Mouse (Mus musculus) forebrain, embryonic 16.5 days (tissue): ENCODE measurements around the gene Afg1l. TPM values are rescaled to one million over a fixed set of nuclear protein-coding genes. Genes with fewer than 3 reads are reported as not detected.

Source experiments
- ATAC-seq: fragments of 200-750 bp; cut with Nextera tagmentation; 2 replicates; pipeline ENCODE4 v1.8.0; 2017; ENCODE audit warnings: mild to moderate bottlenecking, moderate library complexity
- H3K27ac ChIP-seq: fragments of 300-500 bp; sonication (generic); 2 replicates; pipeline ENCODE4 v1.5.1; 2014; ENCODE audit warnings: low read length, control low read depth
- H3K27me3 ChIP-seq: fragments of 300-500 bp; sonication (generic); replicated peaks from 2 replicates; pipeline ENCODE4 v1.6.1; 2014; ENCODE audit warnings: low read length; ENCODE audit not compliant: control insufficient read depth, insufficient read depth
- H3K36me3 ChIP-seq: fragments of 300-500 bp; sonication (generic); 2 replicates; pipeline ENCODE4 v1.6.1; 2014; ENCODE audit not compliant: control insufficient read depth, insufficient read depth
- H3K4me1 ChIP-seq: fragments of 300-500 bp; sonication (generic); replicated peaks from 2 replicates; pipeline ENCODE4 v1.6.1; 2014; ENCODE audit warnings: low read length; ENCODE audit not compliant: control insufficient read depth, insufficient read depth
- H3K4me2 ChIP-seq: fragments of 300-500 bp; sonication (generic); 2 replicates; pipeline ENCODE4 v1.6.1; 2014; ENCODE audit warnings: mild to moderate bottlenecking, low read length, control low read depth
- H3K4me3 ChIP-seq: fragments of 300-500 bp; sonication (generic); replicated peaks from 2 replicates; pipeline ENCODE4 v1.5.1; 2014; ENCODE audit warnings: mild to moderate bottlenecking, low read length, control low read depth
- H3K9ac ChIP-seq: fragments of 300-500 bp; sonication (generic); replicated peaks from 2 replicates; pipeline ENCODE4 v1.6.1; 2014; ENCODE audit warnings: low read depth, low read length, control low read depth
- H3K9me3 ChIP-seq: fragments of 300-500 bp; sonication (generic); 2 replicates; pipeline ENCODE4 v1.6.1; 2016; ENCODE audit warnings: low read length; ENCODE audit not compliant: control insufficient read depth
- WGBS: fragments of 180-500 bp; shearing (Covaris S2); extraction: QIAGEN DNeasy Blood & Tissue Kit; methylation state at CpG from one replicate; pipeline ENCODE4 v1.1.7; 2014; 5-methylcytosine and 5-hydroxymethylcytosine counted together
- polyA plus RNA-seq: library from polyadenylated mRNA; unstranded; fragments of >200 nt; fragmentation: Nextera tagmentation; extraction: Ambion mirVana; gene quantifications from 2 replicates; pipeline ENCODE4 v1.2.1, GENCODE M21; 2015

The Afg1l gene
- polyA plus RNA-seq, 1 experiment from 2014 or later = 6.9 TPM

DNA sequence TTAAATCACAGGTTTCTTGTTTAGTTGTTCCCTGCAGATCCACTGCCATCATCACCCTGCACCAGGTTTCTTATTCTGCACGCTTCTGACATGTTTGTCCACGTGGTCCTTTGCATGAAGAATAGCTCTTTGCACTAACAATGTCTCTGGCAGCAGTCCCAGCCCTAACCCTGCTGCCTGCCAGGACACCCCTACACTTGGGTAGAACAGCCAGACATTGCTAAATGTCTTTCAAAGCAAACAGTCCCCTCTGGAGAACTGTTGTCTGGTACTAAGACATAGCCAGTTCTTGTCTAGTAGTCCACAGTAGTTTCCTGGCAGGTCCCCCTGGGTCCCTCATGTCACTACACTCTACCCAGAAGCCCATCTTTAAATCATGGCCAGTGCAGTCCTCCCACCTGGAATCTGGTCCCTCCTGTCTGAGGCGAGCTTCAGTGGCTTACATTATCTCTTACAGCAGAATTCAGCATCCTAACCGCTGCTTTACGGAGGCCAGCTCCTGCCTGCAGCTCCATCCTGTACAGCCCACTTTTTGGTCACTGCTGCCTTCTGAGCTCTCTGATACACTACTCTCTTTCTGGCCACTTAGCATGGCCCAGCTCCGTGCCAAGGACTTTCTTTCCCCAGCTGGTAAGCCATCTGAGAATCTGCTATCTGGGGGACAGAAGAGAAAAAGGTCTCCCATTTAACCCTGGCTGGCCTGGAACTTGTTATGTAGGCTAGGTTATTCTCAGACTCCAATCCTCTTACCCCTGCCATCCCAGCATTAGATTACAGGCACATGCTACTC is 67.4 kb downstream of the Afg1l start:
- no peaks in the 10 kb centered on the region for H3K36me3 ChIP-seq
- no peak overlapping the region for H3K4me3 ChIP-seq
- H3K27ac ChIP-seq = peak overlapping the region; percentile 78
- 31% methylated on average over 6 of the region's 6 CpGs for WGBS
- peak overlapping the region; percentile 13; the same call in 1 of the 2 replicates for H3K4me2 ChIP-seq
- no peaks in the 10 kb centered on the region for H3K9me3 ChIP-seq
- H3K4me1 ChIP-seq = peaks cover 12% of the 10 kb centered on the region
- 0 out of 2 replicates have a peak overlapping the region, but pooled peaks have one; percentile 15 for H3K9ac ChIP-seq
- peak; percentile 94 for ATAC-seq
- no peaks in the 10 kb centered on the region for H3K27me3 ChIP-seq

DNA sequence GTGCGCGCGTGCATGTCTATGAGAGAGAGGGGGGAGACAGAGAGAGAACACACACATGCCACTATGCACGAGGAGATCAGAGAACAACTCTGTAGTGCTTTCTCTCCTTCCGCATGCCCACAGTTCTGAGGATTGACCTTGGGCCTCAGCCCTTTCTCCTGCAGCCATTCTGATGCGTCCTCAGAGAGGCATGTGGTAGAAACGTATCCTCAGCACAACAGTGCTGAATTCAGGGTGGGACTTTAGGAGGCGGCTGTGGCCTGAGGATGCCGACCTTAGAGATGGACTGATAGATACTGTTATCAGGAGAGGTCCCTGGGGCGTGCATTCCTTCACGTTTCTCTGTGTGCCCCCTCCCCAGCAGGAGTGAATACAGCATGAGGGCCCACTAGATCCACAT is 87.9 kb downstream of the Afg1l start:
- no peak for ATAC-seq
- no peak overlapping the region for H3K4me3 ChIP-seq
- H3K9ac ChIP-seq = no peak overlapping the region
- no peaks in the 10 kb centered on the region for H3K36me3 ChIP-seq
- H3K27me3 ChIP-seq = no peaks in the 10 kb centered on the region
- no peaks in the 10 kb centered on the region for H3K4me1 ChIP-seq
- H3K27ac ChIP-seq = no peak overlapping the region
- WGBS = 83% methylated on average over 11 of the region's 11 CpGs
- H3K4me2 ChIP-seq = no peak overlapping the region
- 0 out of 2 replicates have a peak, but pooled peaks cover 2% of the 10 kb centered on the region for H3K9me3 ChIP-seq

- peaks cover 3% of the 10 kb centered on the region; the same call in 1 of the 2 replicates for H3K4me1 ChIP-seq
- H3K36me3 ChIP-seq = no peaks in the 10 kb centered on the region
- no peaks in the 10 kb centered on the region for H3K9me3 ChIP-seq
- no peak overlapping the region for H3K27ac ChIP-seq
- H3K27me3 ChIP-seq = no peaks in the 10 kb centered on the region
- H3K9ac ChIP-seq = no peak overlapping the region
- no peak overlapping the region for H3K4me3 ChIP-seq
- no peak for ATAC-seq
- H3K4me2 ChIP-seq = no peak overlapping the region
Measured at GRCm38 (mm10) chr10:42388181-42388580, 90.2 kb downstream of the Afg1l start.

GRCm38 (mm10) chr10:42384946-42385644 is 93.3 kb downstream of the Afg1l start:
- WGBS = 6% methylated on average over 13 of the region's 13 CpGs
- peaks cover 3% of the 10 kb centered on the region; the same call in 1 of the 2 replicates for H3K4me1 ChIP-seq
- ATAC-seq = no peak
- H3K27me3 ChIP-seq = no peaks in the 10 kb centered on the region
- no peaks in the 10 kb centered on the region for H3K9me3 ChIP-seq
- H3K36me3 ChIP-seq = no peaks in the 10 kb centered on the region
- no peak overlapping the region for H3K9ac ChIP-seq
- H3K4me3 ChIP-seq = no peak overlapping the region
- H3K27ac ChIP-seq = no peak overlapping the region
- H3K4me2 ChIP-seq = no peak overlapping the region

DNA sequence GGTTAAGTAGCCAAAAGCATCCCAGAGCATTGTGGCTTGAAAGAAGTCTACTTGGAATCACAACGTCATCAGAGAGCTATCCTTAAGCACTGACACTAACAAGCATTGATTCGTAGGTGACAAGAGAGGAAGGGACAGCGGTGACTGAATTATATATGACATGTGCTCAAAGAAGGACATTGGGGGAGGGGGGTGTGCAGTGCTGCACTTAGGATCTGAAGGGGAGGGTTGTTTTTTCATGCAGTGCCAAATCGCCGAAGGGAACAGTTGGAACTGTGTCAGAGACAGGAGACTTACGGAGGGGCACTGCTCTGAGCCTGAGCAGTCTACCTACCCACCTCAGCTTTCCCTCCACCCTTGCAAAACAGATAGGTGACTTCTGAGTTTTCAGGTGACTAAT is 94.7 kb downstream of the Afg1l start:
- no peaks in the 10 kb centered on the region for H3K27me3 ChIP-seq
- H3K4me2 ChIP-seq = no peak overlapping the region
- ATAC-seq = no peak
- 20% methylated on average over 6 of the region's 6 CpGs for WGBS
- no peak overlapping the region for H3K9ac ChIP-seq
- no peaks in the 10 kb centered on the region for H3K36me3 ChIP-seq
- H3K4me1 ChIP-seq = peaks cover 3% of the 10 kb centered on the region; the same call in 1 of the 2 replicates
- no peak overlapping the region for H3K27ac ChIP-seq
- no peak overlapping the region for H3K4me3 ChIP-seq
- no peaks in the 10 kb centered on the region for H3K9me3 ChIP-seq

GRCm38 (mm10) chr10:42364216-42364615 is 114.1 kb downstream of the Afg1l start:
- Histone ChIP-seq H3K4me3 (no peak overlapping the region), H3K9ac (no peak overlapping the region), H3K36me3 (no peaks in the 10 kb centered on the region), H3K27me3 (no peaks in the 10 kb centered on the region), H3K4me1 (no peaks in the 10 kb centered on the region), H3K9me3 (no peaks in the 10 kb centered on the region; the same call in 1 of the 2 replicates), H3K4me2 (no peak overlapping the region), H3K27ac (no peak overlapping the region)
- no peak for ATAC-seq
- 83% methylated on average over 10 of the region's 10 CpGs for WGBS

DNA sequence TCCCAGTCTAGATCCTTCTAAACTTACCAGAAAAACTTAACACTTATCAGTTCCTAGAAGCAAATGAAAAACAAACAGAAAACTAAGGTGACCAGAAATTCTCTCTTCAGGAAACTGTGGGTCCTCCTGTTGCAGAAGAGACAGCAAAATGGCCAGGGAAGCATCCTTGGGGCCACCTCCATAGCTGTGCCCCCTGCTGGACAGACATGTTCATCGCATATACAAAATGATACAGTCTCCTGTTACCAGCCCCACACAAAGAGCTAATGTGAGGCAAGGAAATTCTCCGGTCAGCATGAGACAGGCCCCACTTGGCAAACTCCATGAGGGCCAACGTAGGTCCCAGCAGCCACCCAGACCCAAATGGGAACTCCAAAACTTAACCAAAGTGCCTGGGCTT is 122.4 kb downstream of the Afg1l start:
- H3K9ac ChIP-seq = no peak overlapping the region
- no peaks in the 10 kb centered on the region for H3K27me3 ChIP-seq
- no peak overlapping the region for H3K4me3 ChIP-seq
- no peak for ATAC-seq
- WGBS = 26% methylated on average over 3 of the region's 3 CpGs
- H3K4me1 ChIP-seq = no peaks in the 10 kb centered on the region
- H3K9me3 ChIP-seq = no peaks in the 10 kb centered on the region
- H3K36me3 ChIP-seq = no peaks in the 10 kb centered on the region
- no peak overlapping the region for H3K4me2 ChIP-seq
- H3K27ac ChIP-seq = no peak overlapping the region

DNA sequence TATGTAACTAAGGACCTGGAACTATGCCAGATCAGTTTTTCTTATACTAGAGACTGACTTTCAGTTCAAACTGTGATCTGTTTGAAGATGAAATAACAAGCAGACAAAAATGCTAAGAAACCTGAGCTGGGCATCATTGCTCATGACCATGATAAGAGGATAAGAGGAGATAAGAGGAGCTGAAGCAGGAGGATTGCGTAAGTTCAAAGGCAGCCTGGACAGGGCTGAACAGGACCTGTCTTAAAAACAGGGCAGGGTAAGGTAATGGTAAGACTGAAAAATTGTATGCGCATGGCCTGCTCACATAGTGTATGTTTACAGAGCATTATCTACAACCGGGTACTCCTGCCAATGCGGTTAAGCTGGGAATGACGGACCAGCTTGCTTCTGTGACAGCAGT is 130.4 kb downstream of the Afg1l start:
- no peak overlapping the region for H3K4me3 ChIP-seq
- H3K9me3 ChIP-seq = no peaks in the 10 kb centered on the region
- H3K4me2 ChIP-seq = no peak overlapping the region
- H3K27me3 ChIP-seq = no peaks in the 10 kb centered on the region
- no peak overlapping the region for H3K27ac ChIP-seq
- no peaks in the 10 kb centered on the region for H3K36me3 ChIP-seq
- H3K9ac ChIP-seq = no peak overlapping the region
- ATAC-seq = no peak
- peaks cover 14% of the 10 kb centered on the region for H3K4me1 ChIP-seq
- 73% methylated on average over 5 of the region's 5 CpGs for WGBS

- peak; percentile 74 for ATAC-seq
- Histone ChIP-seq H3K27ac (no peak overlapping the region), H3K4me3 (no peak overlapping the region), H3K36me3 (no peaks in the 10 kb centered on the region), H3K9ac (no peak overlapping the region), H3K27me3 (no peaks in the 10 kb centered on the region), H3K4me2 (no peak overlapping the region; the same call in 1 of the 2 replicates), H3K9me3 (no peaks in the 10 kb centered on the region), H3K4me1 (peaks cover 14% of the 10 kb centered on the region)
- WGBS = 22% methylated on average over 5 of the region's 5 CpGs
Measured at GRCm38 (mm10) chr10:42347127-42347526, 131.2 kb downstream of the Afg1l start.
